Mouse (Mus musculus) hindbrain, embryonic 11.5 days (tissue): ENCODE measurements around the gene Ovca2. TPM values are rescaled to one million over a fixed set of nuclear protein-coding genes. Genes with fewer than 3 reads are reported as not detected.

Experiments
- ATAC-seq: fragments of 200-750 bp; cut with Nextera tagmentation; 2 replicates; pipeline ENCODE4 v1.8.0; 2017; ENCODE audit warnings: mild to moderate bottlenecking, moderate TSS enrichment, moderate library complexity; ENCODE audit not compliant: low FRiP score
- DNase-seq: peaks from one replicate; pipeline ENCODE4 v3.0.0-alpha.2; 2015; ENCODE audit warnings: low spot score
- H3K27ac ChIP-seq: fragments of 300-500 bp; sonication (generic); 2 replicates; pipeline ENCODE4 v1.5.1; 2014; ENCODE audit warnings: mild to moderate bottlenecking, low read depth, low read length
- H3K27me3 ChIP-seq: fragments of 300-500 bp; sonication (generic); 2 replicates; pipeline ENCODE4 v1.6.1; 2014; ENCODE audit warnings: mild to moderate bottlenecking, low read length, moderate library complexity, mixed read lengths; ENCODE audit not compliant: control insufficient read depth, insufficient read depth
- H3K36me3 ChIP-seq: fragments of 300-500 bp; sonication (generic); 2 replicates; pipeline ENCODE4 v1.6.1; 2014; ENCODE audit warnings: mild to moderate bottlenecking, low read length, moderate library complexity, mixed read lengths; ENCODE audit not compliant: control insufficient read depth, insufficient read depth
- H3K4me1 ChIP-seq: fragments of 300-500 bp; sonication (generic); replicated peaks from 2 replicates; pipeline ENCODE4 v1.6.1; 2014; ENCODE audit warnings: low read length, mixed read lengths; ENCODE audit not compliant: control insufficient read depth, insufficient read depth
- H3K4me2 ChIP-seq: fragments of 300-500 bp; sonication (generic); replicated peaks from 2 replicates; pipeline ENCODE4 v1.6.1; 2014; ENCODE audit warnings: mild to moderate bottlenecking, low read depth, low read length
- H3K4me3 ChIP-seq: fragments of 300-500 bp; sonication (generic); 2 replicates; pipeline ENCODE4 v1.5.1; 2014; ENCODE audit warnings: low read depth, low read length
- H3K9ac ChIP-seq: fragments of 300-500 bp; sonication (generic); 2 replicates; pipeline ENCODE4 v1.6.1; 2014; ENCODE audit warnings: low read depth, low read length
- H3K9me3 ChIP-seq: fragments of 300-500 bp; sonication (generic); 2 replicates; pipeline ENCODE4 v1.6.1; 2016; ENCODE audit warnings: low read length; ENCODE audit not compliant: control insufficient read depth
- WGBS: fragments of 180-500 bp; shearing (Covaris S2); extraction: QIAGEN DNeasy Blood & Tissue Kit; methylation state at CpG from one replicate; pipeline ENCODE4 v1.1.7; 2014; 5-methylcytosine and 5-hydroxymethylcytosine counted together
- microRNA counts: library from miRNA; unstranded; fragments of <30 nt; microRNA quantifications from one replicate; lab custom pipeline; 2015
- polyA plus RNA-seq: library from polyadenylated mRNA; unstranded; fragments of >200 nt; fragmentation: Nextera tagmentation; extraction: Ambion mirVana; gene quantifications from 2 replicates; pipeline ENCODE4 v1.2.1, GENCODE M21; 2014

The Ovca2 gene
- polyA plus RNA-seq, 1 experiment from 2014 or later = 31.0 TPM

GRCm38 (mm10) chr11:75134485-75135068 is 44.1 kb downstream of the Ovca2 start:
- Histone ChIP-seq H3K9ac (no peak overlapping the region), H3K9me3 (no peaks in the 10 kb centered on the region), H3K4me1 (0 out of 2 replicates have a peak, but pooled peaks cover 2% of the 10 kb centered on the region), H3K4me3 (no peak overlapping the region), H3K36me3 (no peaks in the 10 kb centered on the region), H3K27ac (no peak overlapping the region), H3K4me2 (no peak overlapping the region), H3K27me3 (no peaks in the 10 kb centered on the region)
- ATAC-seq (no peak), DNase-seq (no peak)
- 77% methylated on average over 5 of the region's 5 CpGs for WGBS

- DNase-seq (peak; percentile 20), ATAC-seq (no peak)
- Histone ChIP-seq H3K9me3 (no peaks in the 10 kb centered on the region), H3K4me1 (0 out of 2 replicates have a peak, but pooled peaks cover 2% of the 10 kb centered on the region), H3K4me2 (no peak overlapping the region), H3K36me3 (no peaks in the 10 kb centered on the region), H3K9ac (no peak overlapping the region), H3K27ac (no peak overlapping the region), H3K4me3 (no peak overlapping the region), H3K27me3 (no peaks in the 10 kb centered on the region)
- WGBS = 36% methylated on average over 2 of the region's 2 CpGs
Measured at GRCm38 (mm10) chr11:75133951-75134350, 44.7 kb downstream of the Ovca2 start.

DNA sequence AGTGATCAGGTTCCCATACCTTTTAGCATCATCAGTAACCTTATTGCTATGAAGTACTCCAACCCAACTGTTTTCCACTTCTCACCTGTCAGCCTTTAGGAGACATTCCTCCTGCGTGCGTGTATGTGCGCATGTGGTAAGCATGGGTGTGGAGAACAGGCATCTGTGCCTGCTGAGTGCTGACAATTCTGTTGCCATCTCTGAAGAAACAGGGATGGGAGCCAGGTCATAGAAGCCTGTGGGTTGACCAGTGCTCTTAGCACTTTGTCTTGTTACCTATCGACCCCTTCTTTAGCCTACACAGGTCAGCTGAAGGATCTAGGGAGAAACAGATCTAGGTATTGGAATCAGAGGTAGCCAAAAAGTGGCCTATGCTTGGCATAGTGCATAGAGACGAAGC is 45.2 kb downstream of the Ovca2 start:
- no peaks in the 10 kb centered on the region for H3K36me3 ChIP-seq
- H3K4me2 ChIP-seq = no peak overlapping the region
- no peak overlapping the region for H3K9ac ChIP-seq
- H3K27me3 ChIP-seq = no peaks in the 10 kb centered on the region
- ATAC-seq = no peak
- WGBS = 95% methylated on average over 5 of the region's 5 CpGs
- H3K9me3 ChIP-seq = no peaks in the 10 kb centered on the region
- no peak overlapping the region for H3K4me3 ChIP-seq
- no peak overlapping the region for H3K27ac ChIP-seq
- no peak for DNase-seq
- H3K4me1 ChIP-seq = 0 out of 2 replicates have a peak, but pooled peaks cover 2% of the 10 kb centered on the region

DNA sequence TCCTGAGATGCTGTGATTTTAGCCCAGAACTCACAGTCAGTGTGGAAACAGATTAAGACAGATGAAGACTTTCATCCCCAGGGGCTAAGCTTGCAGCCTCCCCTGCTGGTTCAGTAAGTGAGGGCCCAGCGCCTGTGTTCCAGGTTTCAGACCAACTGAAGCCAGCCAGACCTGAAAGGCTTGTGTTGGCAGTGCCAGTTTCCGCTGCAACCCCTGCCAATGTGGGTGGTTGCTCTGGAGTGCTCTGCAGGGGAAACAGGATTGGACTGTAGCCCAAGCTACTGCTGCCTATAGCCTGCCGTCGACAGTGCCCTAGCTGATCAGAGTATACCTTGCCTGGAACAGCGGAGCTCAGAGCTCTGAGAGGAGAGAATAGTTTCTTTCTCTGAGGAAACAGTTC is 46.4 kb downstream of the Ovca2 start:
- no peak for DNase-seq
- Histone ChIP-seq H3K4me1 (0 out of 2 replicates have a peak, but pooled peaks cover 2% of the 10 kb centered on the region), H3K4me3 (no peak overlapping the region), H3K36me3 (no peaks in the 10 kb centered on the region), H3K27me3 (no peaks in the 10 kb centered on the region), H3K9ac (no peak overlapping the region), H3K27ac (no peak overlapping the region), H3K9me3 (no peaks in the 10 kb centered on the region), H3K4me2 (no peak overlapping the region)
- 86% methylated on average over 5 of the region's 5 CpGs for WGBS
- no peak for ATAC-seq

- H3K9me3 ChIP-seq = no peaks in the 10 kb centered on the region
- H3K27ac ChIP-seq = no peak overlapping the region
- no peak overlapping the region for H3K4me3 ChIP-seq
- 86% methylated on average over 4 of the region's 4 CpGs for WGBS
- ATAC-seq = no peak
- H3K4me2 ChIP-seq = no peak overlapping the region
- no peaks in the 10 kb centered on the region for H3K4me1 ChIP-seq
- no peak for DNase-seq
- H3K36me3 ChIP-seq = no peaks in the 10 kb centered on the region
- H3K27me3 ChIP-seq = no peaks in the 10 kb centered on the region
- no peak overlapping the region for H3K9ac ChIP-seq
Measured at GRCm38 (mm10) chr11:75131300-75131699, 47.3 kb downstream of the Ovca2 start.

DNA sequence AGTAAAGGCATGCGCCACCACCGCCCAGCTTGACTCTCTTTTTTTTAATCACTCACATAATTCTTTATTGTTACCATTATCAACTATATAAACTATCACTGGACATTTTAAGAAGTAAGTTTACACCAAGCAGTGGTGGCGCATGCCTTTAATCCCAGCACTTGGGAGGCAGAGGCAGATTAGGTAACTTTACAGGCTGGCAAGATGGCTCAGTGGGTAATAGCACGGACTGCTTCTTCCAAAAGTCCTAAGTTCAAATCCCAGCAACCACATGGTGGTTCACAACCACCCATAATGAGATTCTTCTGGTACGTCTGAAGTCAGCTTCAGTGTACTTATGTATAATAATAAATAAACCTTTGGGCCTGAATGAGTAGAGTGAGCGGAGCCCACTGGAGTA is 49.2 kb downstream of the Ovca2 start:
- H3K4me1 ChIP-seq = no peaks in the 10 kb centered on the region
- no peak overlapping the region for H3K9ac ChIP-seq
- no peaks in the 10 kb centered on the region for H3K27me3 ChIP-seq
- H3K4me2 ChIP-seq = no peak overlapping the region
- ATAC-seq (no peak), DNase-seq (no peak)
- H3K27ac ChIP-seq = no peak overlapping the region
- no peaks in the 10 kb centered on the region for H3K9me3 ChIP-seq
- 94% methylated on average over 6 of the region's 6 CpGs for WGBS
- H3K4me3 ChIP-seq = no peak overlapping the region
- H3K36me3 ChIP-seq = no peaks in the 10 kb centered on the region

GRCm38 (mm10) chr11:75126384-75126783 is 52.3 kb downstream of the Ovca2 start:
- ATAC-seq = no peak
- Histone ChIP-seq H3K4me3 (no peak overlapping the region), H3K9me3 (no peaks in the 10 kb centered on the region), H3K9ac (no peak overlapping the region), H3K27me3 (no peaks in the 10 kb centered on the region), H3K36me3 (no peaks in the 10 kb centered on the region), H3K4me2 (no peak overlapping the region), H3K27ac (no peak overlapping the region), H3K4me1 (no peaks in the 10 kb centered on the region)
- no peak for DNase-seq
- WGBS = 94% methylated on average over 3 of the region's 3 CpGs

MicroRNAs encoded within 50 kb of the gene (microRNA counts, 519-probe panel; counts per million panel counts)
- microRNA mmu-miR-132 (lab: Ali Mortazavi, UCI) = 3,299 counts per million, percentile 19 among the panel's probes with 10 or more counts
- microRNA mmu-miR-212 (lab: Ali Mortazavi, UCI) = not detected

Other genes starting within 250 kb of the Ovca2 start
- gene Hic1, start 9.3 kb downstream of the Ovca2 start, polyA plus RNA-seq = 0.90 and 1.5 TPM in 2 replicates
- gene Dph1, start 12.4 kb upstream of the Ovca2 start, polyA plus RNA-seq = 14.1 and 18.8 TPM in 2 replicates
- gene Rtn4rl1, start 14.9 kb upstream of the Ovca2 start, polyA plus RNA-seq = 2.4 and 2.8 TPM in 2 replicates
- gene Rpa1, start 169.5 kb upstream of the Ovca2 start, polyA plus RNA-seq = 100 and 105 TPM in 2 replicates
- gene Smyd4, start 169.6 kb upstream of the Ovca2 start, polyA plus RNA-seq = 11.7 and 13.9 TPM in 2 replicates
- 90.5 and 91.3 TPM in 2 replicates for gene Serpinf1, start 243.9 kb upstream of the Ovca2 start, polyA plus RNA-seq